Mouse (Mus musculus) E14TG2a.4 (cell line): ENCODE results near the gene Aldh1a1.
"Not testable (repeated sequence)": the region's sequence is repeated elsewhere in the genome, so short reads cannot be mapped to it uniquely, and the experiment has no call there.

Experiments used
- H3K27me3 ChIP-seq: 2 replicates; pipeline ENCODE4 v1.6.1; 2014; ENCODE audit warnings: low read length, control low read depth; ENCODE audit not compliant: insufficient read depth
- H3K36me3 ChIP-seq: 2 replicates; pipeline ENCODE4 v1.6.1; 2014; ENCODE audit warnings: low read length, control low read depth; ENCODE audit not compliant: insufficient read depth
- H3K4me1 ChIP-seq: replicated peaks from 2 replicates; pipeline ENCODE4 v1.6.1; 2014; ENCODE audit warnings: low read depth, low read length, control low read depth
- H3K4me3 ChIP-seq: replicated peaks from 2 replicates; pipeline ENCODE4 v1.5.1; 2014; ENCODE audit warnings: mild to moderate bottlenecking, low read length
- H3K9me3 ChIP-seq: 2 replicates; pipeline ENCODE4 v1.6.1; 2014; ENCODE audit warnings: low read length, control low read depth
- CTCF ChIP-seq: conservative IDR thresholded peaks from 2 replicates; pipeline ENCODE4 v1.5.1; 2014; ENCODE audit warnings: low read length
- NANOG ChIP-seq: IDR thresholded peaks from 2 replicates; pipeline ENCODE4 v1.6.1; 2014; ENCODE audit warnings: borderline replicate concordance, low read length, mixed read lengths
- POU5F1 ChIP-seq: IDR thresholded peaks from 2 replicates; pipeline ENCODE4 v1.6.1; 2014; ENCODE audit warnings: low read length, borderline replicate concordance

The Aldh1a1 gene

DNA sequence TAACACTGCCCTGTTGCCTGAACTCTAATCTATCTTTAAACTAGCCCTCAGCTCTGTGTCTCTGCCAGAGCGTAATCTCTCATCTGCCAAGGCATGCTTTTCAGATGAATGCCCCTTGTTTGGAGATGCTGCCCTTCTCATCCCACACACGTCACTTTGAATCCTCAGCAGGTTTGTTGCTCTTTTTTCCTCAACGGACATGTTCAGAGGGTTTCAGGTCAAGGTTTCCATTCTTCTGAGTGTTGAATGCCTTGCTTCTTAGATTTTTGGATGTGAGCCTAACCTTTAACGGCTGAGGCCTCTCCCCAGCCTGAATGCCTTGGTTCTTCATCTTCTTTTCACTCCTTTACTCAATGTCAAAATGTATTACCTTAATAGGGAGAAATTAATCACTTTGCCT, 16.1 kb downstream of the Aldh1a1 start:
- TF ChIP-seq NANOG (no peak), CTCF (no peak), POU5F1 (no peak)
- Histone ChIP-seq H3K27me3 (no peaks in the 10 kb centered on the region), H3K4me1 (peaks cover 26% of the 10 kb centered on the region), H3K9me3 (no peaks in the 10 kb centered on the region), H3K4me3 (no peak overlapping the region), H3K36me3 (no peaks in the 10 kb centered on the region)

- no peak for TF ChIP-seq NANOG
- no peak for TF ChIP-seq POU5F1
- TF ChIP-seq CTCF: no peak
- Histone ChIP-seq H3K4me3 (no peak overlapping the region), H3K4me1 (peaks cover 17% of the 10 kb centered on the region), H3K36me3 (no peaks in the 10 kb centered on the region), H3K27me3 (no peaks in the 10 kb centered on the region), H3K9me3 (no peaks in the 10 kb centered on the region)
Observed at GRCm38 (mm10) chr19:20511971-20512370, 19.5 kb downstream of the Aldh1a1 start.

DNA sequence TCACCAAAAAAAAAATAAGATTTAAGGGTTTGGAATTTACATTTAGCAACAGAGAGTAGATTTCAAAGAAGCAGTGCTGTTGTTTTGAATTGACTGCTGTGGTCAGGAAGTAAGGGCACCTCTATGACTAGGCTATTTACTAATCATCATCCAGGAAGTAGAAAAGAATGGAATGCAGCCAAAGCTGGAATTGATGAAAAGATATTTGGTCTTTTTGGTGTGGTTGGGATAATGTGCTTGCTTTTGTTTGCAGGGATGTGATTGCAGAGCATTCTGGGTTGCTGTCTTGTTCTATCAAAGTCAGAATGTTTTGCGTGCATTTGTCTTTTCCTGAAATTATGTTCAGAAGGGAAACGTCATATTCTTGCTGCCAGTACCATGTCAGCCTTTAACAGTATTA, 20.7 kb downstream of the Aldh1a1 start:
- Histone ChIP-seq H3K36me3 (no peaks in the 10 kb centered on the region), H3K4me1 (peaks cover 6% of the 10 kb centered on the region), H3K27me3 (no peaks in the 10 kb centered on the region), H3K9me3 (no peaks in the 10 kb centered on the region), H3K4me3 (no peak overlapping the region)
- TF ChIP-seq NANOG (no peak), CTCF (no peak), POU5F1 (no peak)

DNA sequence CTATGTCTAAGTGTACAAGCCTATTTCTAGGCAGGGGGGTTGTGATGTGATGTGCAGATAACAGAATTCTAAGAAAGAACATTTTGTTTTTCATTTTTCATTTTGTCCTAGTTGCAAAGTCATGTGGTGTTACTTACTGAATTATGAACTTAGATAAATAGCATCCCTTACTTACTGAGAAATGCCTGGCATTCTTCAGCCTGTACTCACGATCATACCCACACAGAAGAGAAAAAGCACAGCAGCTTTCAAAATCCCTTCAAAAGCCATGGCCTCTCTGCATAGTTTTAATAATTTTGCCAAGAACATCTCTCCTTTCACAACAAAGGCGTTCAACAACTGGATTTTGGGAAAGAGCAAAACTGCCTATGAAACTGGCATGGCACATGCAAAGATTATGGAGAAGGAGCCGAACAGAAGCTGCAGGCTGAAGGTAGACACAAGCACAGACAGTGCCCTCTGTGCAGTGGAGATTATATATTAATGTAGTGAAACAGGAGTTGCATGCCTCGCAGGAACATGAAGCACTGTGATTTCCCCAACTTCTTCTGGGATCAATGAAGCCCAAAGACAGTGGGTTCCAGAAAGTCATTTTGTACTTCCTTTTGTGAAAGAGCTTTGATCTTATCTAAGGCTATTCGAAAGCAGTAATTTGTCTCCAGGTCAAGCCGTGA, 21.3 kb downstream of the Aldh1a1 start:
- Histone ChIP-seq H3K36me3 (no peaks in the 10 kb centered on the region), H3K27me3 (no peaks in the 10 kb centered on the region), H3K9me3 (0 out of 2 replicates have a peak, but pooled peaks cover 4% of the 10 kb centered on the region), H3K4me3 (no peak overlapping the region), H3K4me1 (peaks cover 2% of the 10 kb centered on the region; the same call in 1 of the 2 replicates)
- no peak for TF ChIP-seq POU5F1
- TF ChIP-seq NANOG: no peak
- no peak for TF ChIP-seq CTCF

GRCm38 (mm10) chr19:20516481-20516880, 24.0 kb downstream of the Aldh1a1 start:
- H3K4me3 ChIP-seq: no peak overlapping the region
- peaks cover 17% of the 10 kb centered on the region for H3K9me3 ChIP-seq
- no peaks in the 10 kb centered on the region for H3K36me3 ChIP-seq
- no peak for TF ChIP-seq CTCF
- no peaks in the 10 kb centered on the region for H3K4me1 ChIP-seq
- H3K27me3 ChIP-seq: no peaks in the 10 kb centered on the region

DNA sequence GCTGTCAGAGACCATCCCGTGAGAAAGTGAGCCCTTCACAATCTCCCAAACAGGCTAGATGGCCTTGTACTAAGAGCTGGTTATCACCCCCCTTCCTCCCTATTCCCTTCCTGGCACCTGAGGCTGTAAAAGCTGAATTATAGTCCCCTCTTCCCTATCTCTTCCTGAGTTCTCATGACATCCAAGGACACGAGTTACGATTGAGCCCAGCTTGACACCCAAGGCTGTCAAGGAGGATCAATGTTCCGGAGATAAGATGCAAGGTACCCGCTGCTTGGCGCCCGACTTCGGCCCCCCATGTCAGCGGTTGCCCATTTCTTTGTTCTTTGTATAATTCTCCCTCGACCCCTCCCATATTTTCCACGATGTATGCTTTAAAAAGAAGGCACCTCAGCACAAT, 36.6 kb downstream of the Aldh1a1 start:
- not testable (repeated sequence) for H3K4me1 ChIP-seq, H3K27me3 ChIP-seq, H3K9me3 ChIP-seq, H3K36me3 ChIP-seq, H3K4me3 ChIP-seq

DNA sequence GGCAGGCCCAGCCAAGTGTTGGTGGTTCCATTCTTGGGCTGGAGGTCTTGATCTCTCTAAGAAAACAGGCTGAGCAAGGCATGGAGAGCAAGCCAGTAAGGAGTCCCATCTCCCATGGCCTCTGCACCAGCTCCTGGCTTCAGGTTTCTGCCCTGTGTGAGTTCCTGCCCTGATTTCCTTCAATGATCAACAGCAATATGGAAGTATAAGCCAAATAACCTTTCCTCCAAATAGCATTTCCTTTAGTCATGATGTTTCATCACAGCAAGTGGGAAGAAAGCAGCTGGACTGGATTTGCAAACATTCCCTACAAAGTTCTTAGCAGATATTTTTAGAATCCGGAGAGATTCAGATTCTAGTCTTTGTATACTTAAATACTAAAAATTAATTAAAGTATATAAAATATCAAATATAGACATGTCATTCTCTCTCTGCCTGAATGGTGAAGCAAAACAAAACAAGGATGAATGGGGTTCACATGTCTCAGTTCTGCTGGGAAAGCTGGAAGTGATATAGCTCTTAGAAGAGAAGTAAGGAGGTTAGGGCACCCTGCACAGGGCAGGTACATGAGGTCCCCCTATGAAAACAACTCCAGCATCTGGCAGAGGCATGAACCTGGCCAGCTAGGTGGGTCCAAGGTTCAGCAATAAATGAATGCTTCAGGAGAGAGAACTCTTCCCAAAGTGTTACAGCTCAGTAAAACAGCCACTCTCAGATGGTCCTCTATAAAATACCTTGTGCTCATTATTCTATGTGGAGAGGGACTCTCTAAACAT, 37.6 kb downstream of the Aldh1a1 start:
- H3K9me3 ChIP-seq: no peaks in the 10 kb centered on the region
- TF ChIP-seq NANOG: no peak
- TF ChIP-seq CTCF: no peak
- no peak for TF ChIP-seq POU5F1

DNA sequence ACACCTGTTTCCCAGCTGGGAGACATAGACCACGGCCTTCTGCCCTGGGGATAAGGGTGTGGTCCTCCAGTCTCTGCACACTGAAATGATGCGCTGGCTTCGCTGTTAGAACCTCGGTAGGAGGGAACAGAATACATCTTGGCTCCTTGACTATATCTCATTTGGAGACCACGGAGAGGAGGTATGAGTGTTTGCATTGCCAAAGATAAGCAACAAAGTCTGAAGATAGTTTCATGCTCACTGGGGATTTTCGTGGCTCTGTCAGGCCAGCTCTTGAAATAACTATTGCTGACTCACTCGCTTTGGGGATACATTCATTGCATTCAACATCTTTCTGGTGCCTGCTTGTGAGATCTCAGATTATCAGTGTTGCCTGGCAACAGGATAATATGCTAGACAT, 44.0 kb downstream of the Aldh1a1 start:
- TF ChIP-seq POU5F1: no peak
- TF ChIP-seq CTCF: no peak
- no peak for TF ChIP-seq NANOG
- Histone ChIP-seq H3K4me3 (no peak overlapping the region), H3K9me3 (no peaks in the 10 kb centered on the region), H3K4me1 (peaks cover 8% of the 10 kb centered on the region), H3K27me3 (no peaks in the 10 kb centered on the region), H3K36me3 (no peaks in the 10 kb centered on the region)

More for the DNA sequence above, 37.6 kb downstream of the Aldh1a1 start:
- Histone ChIP-seq H3K4me3 (no peak overlapping the region), H3K4me1 (no peaks in the 10 kb centered on the region), H3K36me3 (no peaks in the 10 kb centered on the region), H3K27me3 (no peaks in the 10 kb centered on the region)

- no peak for TF ChIP-seq CTCF
- TF ChIP-seq NANOG: no peak
- TF ChIP-seq POU5F1: no peak
- H3K27me3 ChIP-seq: no peaks in the 10 kb centered on the region
- no peak overlapping the region for H3K4me3 ChIP-seq
- H3K9me3 ChIP-seq: no peaks in the 10 kb centered on the region
- no peaks in the 10 kb centered on the region for H3K36me3 ChIP-seq
- peaks cover 7% of the 10 kb centered on the region for H3K4me1 ChIP-seq
Observed at GRCm38 (mm10) chr19:20541044-20541443, 48.5 kb downstream of the Aldh1a1 start.
